In the genomic region with DNA sequence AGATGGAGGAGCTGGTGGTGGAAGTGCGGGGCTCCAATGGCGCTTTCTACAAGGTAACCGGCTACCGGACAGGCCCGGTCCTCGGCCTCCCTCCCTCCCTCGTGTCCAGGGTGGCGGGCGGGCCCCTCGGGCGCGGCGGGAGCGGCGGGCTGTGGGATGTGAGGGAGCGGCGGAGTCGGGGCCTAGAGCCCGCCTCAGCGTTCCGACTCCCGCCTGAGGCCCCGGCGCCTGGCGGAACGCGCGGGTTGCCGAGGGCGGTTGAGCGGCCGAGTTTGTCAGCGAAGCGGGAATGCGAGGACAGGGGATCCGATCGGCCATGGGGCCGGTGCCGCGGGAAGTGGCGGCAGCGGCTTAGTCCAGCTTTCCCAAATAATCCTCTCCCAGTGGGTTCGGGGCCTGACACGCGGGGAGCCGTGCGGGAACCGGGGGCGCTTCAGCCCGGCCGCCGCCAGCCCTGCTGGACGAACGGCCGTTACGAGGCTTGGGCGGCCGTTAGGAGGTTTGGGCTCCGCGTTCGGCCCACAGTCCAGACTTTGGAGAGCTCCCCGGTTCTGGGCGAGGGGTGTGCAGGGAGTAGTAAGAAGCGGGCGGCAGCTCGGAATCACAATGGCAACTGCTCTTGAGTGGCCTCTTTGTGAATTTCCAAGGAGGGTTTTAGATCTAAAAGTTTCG, we compare ENCODE assay signal across 8 mouse cellular contexts. TPM values are rescaled to one million over a fixed set of nuclear protein-coding genes. Genes with fewer than 3 reads are reported as not detected.
A peak's percentile ranks its signal among the peaks of the same experiment; 100 is the strongest.
DNase-seq lines count a peak whose midpoint lies in the region; ATAC-seq lines count a peak whose summit lies in the region.

No protein-coding gene starts in this region.

- H3K27me3 ChIP-seq in forebrain, embryonic 16.5 days (replicated peaks; ENCODE audit: control insufficient read depth, insufficient read depth, low read length) = no peaks in the 10 kb centered on the region
- H3K27me3 ChIP-seq in stomach, embryonic 14.5 days (ENCODE audit: control insufficient read depth, insufficient read depth, low read length) = no peaks in the 10 kb centered on the region

- peak overlapping the region; percentile 52 for H3K4me2 ChIP-seq in forebrain, embryonic 16.5 days (ENCODE audit: low read length)
- peak overlapping the region; percentile 38 for H3K4me2 ChIP-seq in stomach, embryonic 14.5 days (replicated peaks; ENCODE audit: low read depth, low read length)

- DNase-seq in gastrocnemius, postnatal 10 days = peak; percentile 34
- no peak for DNase-seq in gastrocnemius, postnatal 36 days
- DNase-seq in CD4-positive, CD25-positive, alpha-beta regulatory T cell, adult 2 months (ENCODE audit: low read depth, low spot score) = peak; percentile 28
- peak; percentile 5 to 22 for DNase-seq in adrenal gland, postnatal 4 days (ENCODE audit: low spot score in 2 of 2)
- DNase-seq in kidney, adult 9 months = peak; percentile 27
- DNase-seq in lung, postnatal 10 days = peak; percentile 36

- ATAC-seq in forebrain, embryonic 16.5 days = peak; percentile 72
- ATAC-seq in stomach, embryonic 14.5 days (ENCODE audit: insufficient number of reproducible peaks, insufficient read depth, low FRiP score, low read depth) = peak; percentile 73

- peak overlapping the region; percentile 68 for H3K4me3 ChIP-seq in forebrain, embryonic 16.5 days (replicated peaks; ENCODE audit: low read length)
- peak overlapping the region; percentile 50 for H3K4me3 ChIP-seq in stomach, embryonic 14.5 days (ENCODE audit: low read depth, low read length)

- WGBS in forebrain, embryonic 16.5 days = 36% methylated on average over 49 of the region's 67 CpGs
- 28% methylated on average over 41 of the region's 67 CpGs for WGBS in stomach, embryonic 14.5 days

- H3K9me3 ChIP-seq in forebrain, embryonic 16.5 days (ENCODE audit: control insufficient read depth, low read length) = no peaks in the 10 kb centered on the region
- H3K9me3 ChIP-seq in stomach, embryonic 14.5 days (ENCODE audit: control insufficient read depth, low read depth, low read length) = no peaks in the 10 kb centered on the region

- intact Hi-C loops in gastrocnemius, postnatal 36 days (cut with DNase I) = no loop called here

- H3K36me3 ChIP-seq in forebrain, embryonic 16.5 days (ENCODE audit: control insufficient read depth, insufficient read depth) = no peaks in the 10 kb centered on the region
- H3K36me3 ChIP-seq in stomach, embryonic 14.5 days (ENCODE audit: control insufficient read depth, insufficient read depth, low read length) = no peaks in the 10 kb centered on the region

- H3K27ac ChIP-seq in forebrain, embryonic 16.5 days (ENCODE audit: low read length) = peak overlapping the region; percentile 89
- H3K27ac ChIP-seq in stomach, embryonic 14.5 days (ENCODE audit: low read length) = peak overlapping the region; percentile 92

- peak overlapping the region; percentile 81 for H3K9ac ChIP-seq in forebrain, embryonic 16.5 days (replicated peaks; ENCODE audit: low read depth, low read length)
- peak overlapping the region; percentile 66 for H3K9ac ChIP-seq in stomach, embryonic 14.5 days (replicated peaks; ENCODE audit: low read depth, low read length)

- no peaks in the 10 kb centered on the region for H3K4me1 ChIP-seq in forebrain, embryonic 16.5 days (replicated peaks; ENCODE audit: control insufficient read depth, insufficient read depth, low read length)
- no peaks in the 10 kb centered on the region for H3K4me1 ChIP-seq in stomach, embryonic 14.5 days (ENCODE audit: control insufficient read depth, insufficient read depth, low read length)

RNA-seq across cellular contexts. Expression of a gene that starts 0.6 kb away (rescaled TPM):
- 10 to 100 TPM; 18.5 to 24.5 TPM for total RNA-seq in gastrocnemius, postnatal 10 days (2021)
- total RNA-seq in gastrocnemius, postnatal 36 days (2021) = 1 to 10 TPM; 5.9 to 7.4 TPM
- total RNA-seq in adrenal gland, postnatal 4 days (2021) = 10 to 100 TPM; 65.3 to 66.8 TPM
- polyA plus RNA-seq in forebrain, embryonic 16.5 days (2015; fragmentation: Nextera tagmentation; extraction: Ambion mirVana) = 61.7 and 70.9 TPM in 2 replicates
- polyA plus RNA-seq in stomach, embryonic 14.5 days (2014; fragmentation: Nextera tagmentation; extraction: Ambion mirVana) = 66.7 and 68.3 TPM in 2 replicates

Comparison
In these comparisons a context has a peak if more than half of its experiments do, and no peak if none do; other contexts are left out.
1. DNase-seq: peak in gastrocnemius, postnatal 10 days (single experiment), CD4-positive, CD25-positive, alpha-beta regulatory T cell, adult 2 months (single experiment), adrenal gland, postnatal 4 days (2 of 2), kidney, adult 9 months (single experiment) and lung, postnatal 10 days (single experiment); none in gastrocnemius, postnatal 36 days (0 of 2).